Mouse (Mus musculus) forebrain, postnatal 0 days (tissue): ENCODE measurements around the gene Rhox1. TPM values are rescaled to one million over a fixed set of nuclear protein-coding genes. Genes with fewer than 3 reads are reported as not detected.
"Not testable (repeated sequence)": the region's sequence is repeated elsewhere in the genome, so short reads cannot be mapped to it uniquely, and the experiment has no call there.

Source experiments
- ATAC-seq: fragments of 200-750 bp; cut with Nextera tagmentation; 2 replicates; pipeline ENCODE4 v1.8.0; 2017; ENCODE audit warnings: mild to moderate bottlenecking, moderate library complexity
- DNase-seq: peaks from one replicate; pipeline ENCODE4 v3.0.0-alpha.2; 2015
- H3K27ac ChIP-seq: fragments of 300-500 bp; sonication (generic); 2 replicates; pipeline ENCODE4 v1.5.1; 2014; ENCODE audit warnings: low read depth, mild to moderate bottlenecking, antibody characterized with exemption, low read length, moderate library complexity, mixed read lengths
- H3K27me3 ChIP-seq: fragments of 300-500 bp; sonication (generic); 2 replicates; pipeline ENCODE4 v1.6.1; 2014; ENCODE audit warnings: mild to moderate bottlenecking, low read length, mixed read lengths; ENCODE audit not compliant: insufficient read depth
- H3K36me3 ChIP-seq: fragments of 300-500 bp; sonication (generic); 2 replicates; pipeline ENCODE4 v1.6.1; 2014; ENCODE audit warnings: mild to moderate bottlenecking, moderate library complexity; ENCODE audit not compliant: insufficient read depth
- H3K4me1 ChIP-seq: fragments of 300-500 bp; sonication (generic); 2 replicates; pipeline ENCODE4 v1.6.1; 2014; ENCODE audit warnings: antibody characterized with exemption; ENCODE audit not compliant: insufficient read depth
- H3K4me2 ChIP-seq: fragments of 300-500 bp; sonication (generic); 2 replicates; pipeline ENCODE4 v1.6.1; 2014; ENCODE audit warnings: low read depth, mild to moderate bottlenecking, moderate library complexity
- H3K4me3 ChIP-seq: fragments of 300-500 bp; sonication (generic); 2 replicates; pipeline ENCODE4 v1.5.1; 2014; ENCODE audit warnings: low read depth, low read length, mixed read lengths
- H3K9ac ChIP-seq: fragments of 300-500 bp; sonication (generic); 2 replicates; pipeline ENCODE4 v1.6.1; 2014; ENCODE audit warnings: mild to moderate bottlenecking
- H3K9me3 ChIP-seq: fragments of 300-500 bp; sonication (generic); 2 replicates; pipeline ENCODE4 v1.6.1; 2016; ENCODE audit warnings: low read length
- CTCF ChIP-seq: sonication (generic); IDR thresholded peaks from 2 replicates; pipeline ENCODE4 v1.5.1; 2016; ENCODE audit warnings: antibody characterized with exemption, control low read depth, low read depth
- WGBS: fragments of 180-500 bp; shearing (Covaris S2); extraction: QIAGEN DNeasy Blood & Tissue Kit; methylation state at CpG from one replicate; pipeline ENCODE4 v1.1.7; 2014; 5-methylcytosine and 5-hydroxymethylcytosine counted together
- polyA plus RNA-seq: library from polyadenylated mRNA; unstranded; fragments of >200 nt; fragmentation: Nextera tagmentation; extraction: Ambion mirVana; gene quantifications from 2 replicates; pipeline ENCODE4 v1.2.1, GENCODE M21; 2015
- total RNA-seq: library from RNA; depleted of rRNA; stranded (reverse); fragments of >200 nt; gene quantifications from 2 replicates; pipeline ENCODE4 v1.2.3, GENCODE M21; 2014; rRNA removed

The Rhox1 gene
- total RNA-seq (not detected in 2 replicates), polyA plus RNA-seq (not detected in 2 replicates)

- not testable (repeated sequence) for H3K9me3 ChIP-seq, H3K27me3 ChIP-seq, H3K36me3 ChIP-seq, H3K9ac ChIP-seq, ATAC-seq, H3K27ac ChIP-seq, H3K4me1 ChIP-seq, H3K4me2 ChIP-seq, DNase-seq, H3K4me3 ChIP-seq
- WGBS: 83% methylated on average over 1 of the region's 1 CpGs
Measured at GRCm38 (mm10) chrX:37222158-37222557, at the start of gene Rhox1. Rhox1 (minus strand) TSS chrX:37222258.

- not testable (repeated sequence) for H3K4me1 ChIP-seq, H3K36me3 ChIP-seq, H3K9me3 ChIP-seq, H3K27me3 ChIP-seq, H3K4me3 ChIP-seq, ATAC-seq, DNase-seq, H3K27ac ChIP-seq, H3K9ac ChIP-seq, H3K4me2 ChIP-seq
- 98% methylated on average over 10 of the region's 19 CpGs for WGBS
Measured at GRCm38 (mm10) chrX:37265038-37265437, 43.0 kb upstream of the Rhox1 start, which contains the start of gene Rhox4a. Rhox4a (plus strand) TSS chrX:37265338.

GRCm38 (mm10) chrX:37249619-37250018 is 27.6 kb upstream of the Rhox1 start, which contains the start of gene Rhox3a:
Rhox3a (plus strand) TSS chrX:37249919.
- not testable (repeated sequence) for H3K36me3 ChIP-seq, H3K9ac ChIP-seq, H3K4me2 ChIP-seq, DNase-seq, ATAC-seq, H3K27ac ChIP-seq, H3K27me3 ChIP-seq, H3K9me3 ChIP-seq, H3K4me1 ChIP-seq, H3K4me3 ChIP-seq
- 100% methylated on average over 1 of the region's 3 CpGs for WGBS

DNA sequence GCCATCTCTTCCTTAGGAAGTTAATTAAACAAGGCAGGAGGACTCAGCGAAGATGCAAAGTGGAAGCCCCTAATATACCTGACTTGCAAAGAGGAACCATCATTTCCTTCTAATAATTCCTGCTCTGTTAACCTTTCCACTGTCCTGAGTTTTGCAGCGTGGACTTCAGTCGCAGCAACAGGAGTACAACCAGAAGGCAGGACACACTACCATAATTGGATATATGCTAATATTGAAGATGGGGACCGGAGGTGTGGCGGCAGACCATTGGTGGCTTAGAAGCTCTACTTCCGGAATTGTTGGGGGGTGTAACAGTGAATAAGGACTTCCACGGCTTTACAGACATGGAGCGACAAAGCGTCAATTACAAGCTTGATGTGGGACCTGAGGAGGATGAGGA is 22.6 kb upstream of the Rhox1 start, which contains the start of gene Rhox2a:
TSS of gene Rhox2a (plus strand) at position 301 of the 400 bp plus-strand sequence.
- not testable (repeated sequence) for H3K4me1 ChIP-seq

GRCm38 (mm10) chrX:37210941-37211340 is 11.1 kb downstream of the Rhox1 start, which contains the start of gene Gm9:
Gm9 (minus strand) TSS chrX:37211041.
- ATAC-seq (no peak), DNase-seq (no peak)
- no peak within 1 kb of the TSS for H3K9ac ChIP-seq
- no peaks in the 10 kb centered on the region for H3K27me3 ChIP-seq
- TF ChIP-seq CTCF: no peak
- H3K4me1 ChIP-seq: no peaks in the 10 kb centered on the region
- H3K4me3 ChIP-seq: no peak within 1 kb of the TSS
- H3K36me3 ChIP-seq: no peaks in the 10 kb centered on the region
- 92% methylated on average over 10 of the region's 10 CpGs for WGBS
- H3K4me2 ChIP-seq: no peak within 1 kb of the TSS
- no peaks in the 10 kb centered on the region for H3K9me3 ChIP-seq
- H3K27ac ChIP-seq: no peak within 1 kb of the TSS

More for the DNA sequence above, 22.6 kb upstream of the Rhox1 start, which contains the start of gene Rhox2a:
- not testable (repeated sequence) for H3K36me3 ChIP-seq, DNase-seq, H3K9me3 ChIP-seq, ATAC-seq, H3K4me3 ChIP-seq, H3K27me3 ChIP-seq, H3K9ac ChIP-seq, H3K4me2 ChIP-seq, H3K27ac ChIP-seq
- WGBS: no CpG with 5 or more reads among the region's 9 CpGs

- H3K27me3 ChIP-seq: no peaks in the 10 kb centered on the region
- no peak overlapping the region for H3K4me2 ChIP-seq
Measured at GRCm38 (mm10) chrX:37198676-37199075, 23.4 kb downstream of the Rhox1 start.

GRCm38 (mm10) chrX:37191744-37192379 is 30.2 kb downstream of the Rhox1 start:
- TF ChIP-seq CTCF: no peak
- Histone ChIP-seq H3K27ac (peak overlapping the region; percentile 80), H3K27me3 (no peaks in the 10 kb centered on the region), H3K9me3 (no peaks in the 10 kb centered on the region), H3K9ac (peak overlapping the region; percentile 57), H3K4me3 (peak overlapping the region; percentile 48), H3K4me2 (peak overlapping the region; percentile 52), H3K4me1 (no peaks in the 10 kb centered on the region), H3K36me3 (no peaks in the 10 kb centered on the region)
- WGBS: 30% methylated on average over 28 of the region's 28 CpGs
- DNase-seq: peak; percentile 47
- peak; percentile 56 for ATAC-seq

More at GRCm38 (mm10) chrX:37198676-37199075, 23.4 kb downstream of the Rhox1 start:
- Histone ChIP-seq H3K36me3 (no peaks in the 10 kb centered on the region), H3K9ac (no peak overlapping the region), H3K27ac (no peak overlapping the region), H3K4me1 (no peaks in the 10 kb centered on the region), H3K4me3 (no peak overlapping the region), H3K9me3 (no peaks in the 10 kb centered on the region)
- 76% methylated on average over 8 of the region's 8 CpGs for WGBS
- no peak for TF ChIP-seq CTCF
- DNase-seq: no peak
- ATAC-seq: no peak
